In the genomic region with DNA sequence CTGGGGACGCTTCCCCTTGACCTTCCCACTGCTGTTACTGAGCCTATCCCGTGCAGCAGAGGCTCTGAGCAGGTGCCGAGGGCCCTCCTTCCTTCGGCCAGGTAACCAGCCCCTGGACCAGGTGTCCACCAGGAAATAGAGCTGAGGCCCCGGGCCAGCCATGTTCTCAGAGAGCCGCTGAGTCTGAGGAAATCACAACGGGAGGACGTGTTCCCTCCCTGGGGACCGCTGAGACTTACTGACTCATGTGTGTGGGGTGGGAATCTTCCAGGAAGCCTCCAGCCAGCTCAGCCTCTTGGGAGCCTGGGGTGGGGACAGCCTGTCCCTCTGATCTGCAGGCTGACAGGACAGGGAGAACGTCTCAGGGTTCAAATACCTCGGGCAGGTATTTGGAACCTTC, we compare ENCODE assay signal across 8 mouse cellular contexts. TPM values are rescaled to one million over a fixed set of nuclear protein-coding genes. Genes with fewer than 3 reads are reported as not detected.
DNase-seq lines count a peak whose midpoint lies in the region; ATAC-seq and TF ChIP-seq lines count a peak whose summit lies in the region.

No protein-coding gene starts in this region.

- H3K4me2 ChIP-seq in kidney, embryonic 14.5 days (replicated peaks; ENCODE audit: low read depth, low read length) = peak overlapping the region; percentile 37
- H3K4me2 ChIP-seq in stomach, embryonic 14.5 days (replicated peaks; ENCODE audit: low read depth, low read length) = peak overlapping the region; percentile 50; the same call in 1 of the 2 replicates

- H3K9ac ChIP-seq in kidney, embryonic 14.5 days (ENCODE audit: low read depth, low read length) = no peak overlapping the region
- H3K9ac ChIP-seq in stomach, embryonic 14.5 days (replicated peaks; ENCODE audit: low read depth, low read length) = no peak overlapping the region

- H3K27me3 ChIP-seq in kidney, embryonic 14.5 days (ENCODE audit: control insufficient read depth, insufficient read depth, low read length) = no peaks in the 10 kb centered on the region
- no peaks in the 10 kb centered on the region for H3K27me3 ChIP-seq in stomach, embryonic 14.5 days (ENCODE audit: control insufficient read depth, insufficient read depth, low read length)

- H3K4me1 ChIP-seq in kidney, embryonic 14.5 days (ENCODE audit: control insufficient read depth, insufficient read depth, low read length) = peaks cover 34% of the 10 kb centered on the region
- H3K4me1 ChIP-seq in stomach, embryonic 14.5 days (ENCODE audit: control insufficient read depth, insufficient read depth, low read length) = peaks cover 46% of the 10 kb centered on the region

- peak overlapping the region; percentile 77 for H3K27ac ChIP-seq in layer of hippocampus, adult 2 months
- no peak overlapping the region; the same call in 1 of the 2 replicates for H3K27ac ChIP-seq in kidney, embryonic 14.5 days (ENCODE audit: low read depth, low read length)
- no peak overlapping the region for H3K27ac ChIP-seq in stomach, embryonic 14.5 days (ENCODE audit: low read length)

- TF ChIP-seq CTCF in layer of hippocampus, adult 2 months (conservative IDR thresholded peaks at IDR 0.05) = no peak

- WGBS in kidney, embryonic 14.5 days = 46% methylated on average over 11 of the region's 11 CpGs
- 55% methylated on average over 11 of the region's 11 CpGs for WGBS in stomach, embryonic 14.5 days

- H3K4me3 ChIP-seq in layer of hippocampus, adult 2 months = no peak overlapping the region; the same call in 1 of the 2 replicates
- H3K4me3 ChIP-seq in kidney, embryonic 14.5 days (ENCODE audit: low read length) = no peak overlapping the region
- H3K4me3 ChIP-seq in stomach, embryonic 14.5 days (ENCODE audit: low read depth, low read length) = no peak overlapping the region

- no peak for ATAC-seq in kidney, embryonic 14.5 days (ENCODE audit: low FRiP score, low TSS enrichment)
- no peak; the same call in 1 of the 2 replicates for ATAC-seq in stomach, embryonic 14.5 days (ENCODE audit: insufficient number of reproducible peaks, insufficient read depth, low FRiP score, low read depth)

- H3K9me3 ChIP-seq in kidney, embryonic 14.5 days (ENCODE audit: control insufficient read depth, low read length) = no peaks in the 10 kb centered on the region
- no peaks in the 10 kb centered on the region for H3K9me3 ChIP-seq in stomach, embryonic 14.5 days (ENCODE audit: control insufficient read depth, low read depth, low read length)

- DNase-seq in layer of hippocampus, adult 2 months (ENCODE audit: low spot score in 2 of 2) = no peak
- no peak for DNase-seq in layer of hippocampus, adult 8-10 months (ENCODE audit: low spot score in 2 of 2)
- peak; percentile 75 for DNase-seq in heart, adult 8-10 months (ENCODE audit: low spot score)
- DNase-seq in B cell, adult 2 months = no peak
- DNase-seq in left cerebral cortex, adult 9 months (ENCODE audit: low spot score in 2 of 2) = no peak
- no peak for DNase-seq in layer of hippocampus, postnatal 25 days (ENCODE audit: extremely low spot score in 1 of 2, low spot score in 1 of 2)

- H3K36me3 ChIP-seq in kidney, embryonic 14.5 days (ENCODE audit: control insufficient read depth, insufficient read depth, low read length) = no peaks in the 10 kb centered on the region
- no peaks in the 10 kb centered on the region; the same call in 1 of the 2 replicates for H3K36me3 ChIP-seq in stomach, embryonic 14.5 days (ENCODE audit: control insufficient read depth, insufficient read depth, low read length)

RNA-seq across cellular contexts. Expression of gene Sept9, which starts 32.1 kb away (rescaled TPM):
- total RNA-seq in layer of hippocampus, adult 2 months (2021) = 100 to 1,000 TPM; 102 to 114 TPM
- 100 to 1,000 TPM in 3 of 4 experiments, 10 to 100 TPM in 1; 99.5 to 109 (median 104) TPM for total RNA-seq in layer of hippocampus, adult 8-10 months (2022)
- 10 to 100 TPM; 26.5 to 38.8 (median 31.0) TPM for total RNA-seq in heart, adult 8-10 months (2022)
- polyA plus RNA-seq in kidney, embryonic 14.5 days (2014; fragmentation: Nextera tagmentation; extraction: Ambion mirVana) = 96.6 and 104 TPM in 2 replicates
- polyA plus RNA-seq in stomach, embryonic 14.5 days (2014; fragmentation: Nextera tagmentation; extraction: Ambion mirVana) = 106 and 109 TPM in 2 replicates
- total RNA-seq in layer of hippocampus, postnatal 25 days (2021) = 100 to 1,000 TPM; 114 to 119 TPM
